Mouse (Mus musculus) lung, postnatal 25 days (tissue): ENCODE data around the gene Cilp.

Experiments used
- DNase-seq: peaks from one replicate; pipeline ENCODE4 v3.0.0; 2022; ENCODE audit warnings: low spot score

The Cilp gene

GRCm38 (mm10) chr9:65293973-65294715 lies 29.2 kb downstream of the Cilp start, which contains the start of gene Clpx:
TSS of gene Clpx (plus strand) at chr9:65294260.
- peak; percentile 98 for DNase-seq

GRCm38 (mm10) chr9:65294716-65295378 lies 29.9 kb downstream of the Cilp start:
- no peak for DNase-seq

GRCm38 (mm10) chr9:65297056-65297455 lies 32.1 kb downstream of the Cilp start:
- no peak for DNase-seq

- DNase-seq: no peak
Observed at GRCm38 (mm10) chr9:65298761-65299160, 33.8 kb downstream of the Cilp start.

- DNase-seq: no peak
Observed at GRCm38 (mm10) chr9:65299650-65300049, 34.7 kb downstream of the Cilp start.

- no peak for DNase-seq
Observed at GRCm38 (mm10) chr9:65302327-65302983, 37.5 kb downstream of the Cilp start.

- DNase-seq: no peak
Observed at GRCm38 (mm10) chr9:65303586-65303985, 38.6 kb downstream of the Cilp start.

GRCm38 (mm10) chr9:65304300-65304699 lies 39.3 kb downstream of the Cilp start:
- DNase-seq: no peak

GRCm38 (mm10) chr9:65306672-65307071 lies 41.7 kb downstream of the Cilp start:
- no peak for DNase-seq

- DNase-seq: no peak
Observed at GRCm38 (mm10) chr9:65308011-65308410, 43.0 kb downstream of the Cilp start.

- no peak for DNase-seq
Observed at GRCm38 (mm10) chr9:65312669-65313357, 47.8 kb downstream of the Cilp start.

- no peak for DNase-seq
Observed at GRCm38 (mm10) chr9:65313846-65314245, 48.9 kb downstream of the Cilp start.

GRCm38 (mm10) chr9:65322255-65322900 lies 57.4 kb downstream of the Cilp start:
- DNase-seq: no peak

- no peak for DNase-seq
Observed at GRCm38 (mm10) chr9:65325971-65326370, 61.0 kb downstream of the Cilp start.

- no peak for DNase-seq
Observed at GRCm38 (mm10) chr9:65327371-65327770, 62.4 kb downstream of the Cilp start.
